Mouse (Mus musculus) spleen, adult 2 months (tissue): ENCODE results near the gene Tex22. TPM values are rescaled to one million over a fixed set of nuclear protein-coding genes. Genes with fewer than 3 reads are reported as not detected.

Source experiments
- DNase-seq, 2 experiments: peaks; one replicate each; pipeline versions ENCODE4 v3.0.0 to v3.0.0-alpha.2; 2012 to 2021; ENCODE audit warnings: low spot score in 2 of 2, low read depth in 1 of 2
- H3K27ac ChIP-seq: fragments of 200-500 bp; 2 replicates; pipeline ENCODE4 v1.5.1; 2012; ENCODE audit warnings: low read length, inconsistent platforms; ENCODE audit not compliant: insufficient read depth
- H3K27me3 ChIP-seq: fragments of 200-500 bp; 2 replicates; pipeline ENCODE4 v1.6.1; 2012; ENCODE audit warnings: mild to moderate bottlenecking, moderate library complexity, low read length, inconsistent platforms; ENCODE audit not compliant: control insufficient read depth, insufficient read depth
- H3K36me3 ChIP-seq: fragments of 200-500 bp; 2 replicates; pipeline ENCODE4 v1.6.1; 2012; ENCODE audit warnings: mild to moderate bottlenecking, low read length, inconsistent platforms; ENCODE audit not compliant: control insufficient read depth, insufficient read depth
- H3K4me1 ChIP-seq: fragments of 200-500 bp; 2 replicates; pipeline ENCODE4 v1.6.1; 2011; ENCODE audit warnings: inconsistent platforms; ENCODE audit not compliant: control insufficient read depth, insufficient read depth, insufficient read length
- H3K4me3 ChIP-seq: fragments of 200-500 bp; 2 replicates; pipeline ENCODE4 v1.5.1; 2011; ENCODE audit warnings: mild to moderate bottlenecking, inconsistent platforms; ENCODE audit not compliant: insufficient read depth, insufficient read length; ENCODE audit errors: extremely low read depth
- CTCF ChIP-seq: fragments of 200-500 bp; IDR thresholded peaks from 2 replicates; pipeline ENCODE4 v1.5.1; 2011; ENCODE audit warnings: mild to moderate bottlenecking, inconsistent platforms; ENCODE audit not compliant: insufficient read depth, insufficient read length, insufficient replicate concordance; ENCODE audit errors: extremely low read depth
- POLR2A ChIP-seq: fragments of 200-500 bp; IDR thresholded peaks from 2 replicates; pipeline ENCODE4 v1.6.1; 2011; ENCODE audit warnings: low read depth, low read length, inconsistent platforms
- WGBS: fragments of 180-500 bp; shearing (Covaris S2); methylation state at CpG from one replicate; pipeline ENCODE4 v1.1.7; 2018; 5-methylcytosine and 5-hydroxymethylcytosine counted together
- polyA plus RNA-seq: library from polyadenylated mRNA; depleted of rRNA; stranded (reverse); fragments of >200 nt; gene quantifications from 2 replicates; pipeline ENCODE4 v1.2.3, GENCODE M21; 2012

The Tex22 gene
- polyA plus RNA-seq, 1 experiment = 0.48 TPM

DNA sequence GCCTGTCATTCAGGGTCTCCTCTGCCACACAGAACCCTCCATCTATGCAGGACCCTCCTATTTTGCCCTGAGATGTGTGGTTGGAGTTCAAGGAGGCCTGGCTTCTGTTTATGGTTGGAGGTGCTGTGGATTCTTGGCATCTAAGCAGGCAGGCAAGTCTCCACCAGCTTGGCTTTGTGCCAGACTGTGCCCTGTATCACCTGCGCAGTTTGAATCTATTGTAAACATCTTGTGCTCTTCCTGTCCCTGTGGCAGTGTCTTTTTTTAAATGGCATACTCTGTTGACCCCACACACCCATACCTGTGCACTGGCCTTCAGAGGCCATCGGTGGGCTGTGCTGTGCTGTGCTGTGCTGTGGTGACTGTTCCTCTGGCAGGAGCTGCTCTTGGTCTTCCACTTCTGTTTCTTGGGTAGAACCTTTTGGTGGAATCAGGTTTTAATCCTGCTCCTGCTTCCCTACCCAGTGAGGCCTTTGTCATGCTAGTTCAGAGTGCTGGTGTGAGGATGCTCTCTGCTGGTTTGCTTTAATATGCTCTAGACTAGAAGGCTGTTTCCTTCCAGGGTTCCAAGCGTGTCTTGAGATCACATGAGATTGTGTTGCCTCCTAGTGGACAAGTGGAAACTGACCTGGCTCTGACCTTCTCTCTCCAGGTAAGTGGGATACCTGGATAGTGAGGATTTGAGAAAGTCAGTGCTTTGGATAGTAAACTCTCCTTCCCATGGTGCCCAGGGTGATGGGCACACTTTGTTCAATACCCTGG is 29.2 kb upstream of the Tex22 start:
- TF ChIP-seq CTCF (no peak), POLR2A (no peak)
- Histone ChIP-seq H3K4me3 (no peak overlapping the region), H3K27me3 (no peaks in the 10 kb centered on the region), H3K4me1 (peaks cover 12% of the 10 kb centered on the region; the same call in 1 of the 2 replicates), H3K36me3 (peaks cover 1% of the 10 kb centered on the region; the same call in 1 of the 2 replicates), H3K27ac (peak overlapping the region; percentile 50)
- WGBS = 72% methylated on average over 3 of the region's 3 CpGs
- peak in 1 of 2 experiments; percentile 30 for DNase-seq

DNA sequence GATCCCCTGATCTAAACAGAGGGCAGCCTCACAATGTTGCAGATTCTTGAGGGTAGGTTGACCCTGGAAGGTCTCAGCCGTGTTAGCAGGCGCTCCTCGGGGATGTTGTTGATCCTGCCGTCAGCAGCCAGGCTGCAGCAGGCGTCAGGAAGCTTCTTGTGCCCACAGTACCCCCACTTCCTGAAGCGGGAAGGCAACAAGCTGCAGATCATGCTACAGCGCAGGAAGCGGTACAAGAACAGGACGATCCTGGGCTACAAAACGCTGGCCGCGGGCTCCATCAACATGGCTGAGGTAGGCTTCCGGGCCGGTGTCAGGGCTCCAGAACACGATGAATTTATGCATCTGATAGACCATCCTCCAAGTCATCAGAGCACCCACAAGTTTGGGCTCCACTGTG is 27.4 kb upstream of the Tex22 start:
- no peak for DNase-seq
- H3K4me3 ChIP-seq = no peak overlapping the region
- peaks cover 13% of the 10 kb centered on the region; the same call in 1 of the 2 replicates for H3K4me1 ChIP-seq
- 17% methylated on average over 15 of the region's 15 CpGs for WGBS
- TF ChIP-seq CTCF (no peak), POLR2A (no peak)
- peaks cover 1% of the 10 kb centered on the region; the same call in 1 of the 2 replicates for H3K36me3 ChIP-seq
- H3K27ac ChIP-seq = peak overlapping the region; percentile 15; the same call in 1 of the 2 replicates
- H3K27me3 ChIP-seq = no peaks in the 10 kb centered on the region

DNA sequence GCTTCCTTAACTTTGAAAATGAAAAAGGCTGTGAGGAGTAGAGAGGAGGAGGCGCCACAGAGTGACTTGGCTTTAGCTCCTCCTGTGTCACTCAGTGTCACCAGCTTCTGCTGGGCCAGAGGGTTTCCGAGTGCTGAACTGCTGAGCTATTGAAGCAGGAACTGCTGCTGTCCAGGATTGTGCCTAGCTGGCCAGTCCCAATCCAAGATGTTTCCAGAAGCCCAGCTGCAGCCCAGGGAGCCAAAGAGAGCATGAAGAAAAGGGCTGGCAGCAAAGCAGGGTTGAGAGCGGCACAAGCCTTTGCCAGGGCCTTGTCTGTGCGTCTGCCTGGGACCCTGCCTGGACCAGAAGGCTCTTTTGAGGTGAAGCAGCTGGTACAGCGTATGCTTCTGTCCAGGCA is 26.2 kb upstream of the Tex22 start:
- peak overlapping the region; percentile 5; the same call in 1 of the 2 replicates for H3K27ac ChIP-seq
- no peak overlapping the region for H3K4me3 ChIP-seq
- H3K36me3 ChIP-seq = peaks cover 4% of the 10 kb centered on the region
- H3K4me1 ChIP-seq = peaks cover 13% of the 10 kb centered on the region; the same call in 1 of the 2 replicates
- no peaks in the 10 kb centered on the region for H3K27me3 ChIP-seq
- WGBS = 92% methylated on average over 5 of the region's 5 CpGs
- no peak for DNase-seq
- TF ChIP-seq CTCF (no peak), POLR2A (no peak)

DNA sequence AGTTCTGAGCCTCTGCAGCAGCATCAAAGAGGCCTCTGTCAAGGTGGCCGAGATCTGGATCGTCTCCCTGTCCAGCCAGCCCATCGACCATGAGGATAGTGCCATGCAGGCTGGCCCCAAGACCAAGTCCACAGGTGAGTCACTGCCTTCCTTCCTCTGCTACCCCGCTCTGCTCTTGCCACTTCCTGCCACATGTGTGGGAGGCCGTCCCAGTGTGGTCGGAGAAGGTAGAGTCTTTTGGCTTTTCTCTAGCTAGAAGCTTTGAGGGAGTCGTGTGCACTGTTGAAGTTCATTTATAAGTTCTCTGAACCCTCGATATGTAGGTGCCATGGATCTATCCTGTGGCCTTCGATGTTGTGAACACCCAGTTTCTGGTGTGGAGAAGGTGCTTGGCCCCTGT is 24.5 kb upstream of the Tex22 start:
- Histone ChIP-seq H3K4me1 (peaks cover 13% of the 10 kb centered on the region; the same call in 1 of the 2 replicates), H3K27me3 (no peaks in the 10 kb centered on the region), H3K27ac (peak overlapping the region; percentile 46), H3K36me3 (peaks cover 4% of the 10 kb centered on the region), H3K4me3 (no peak overlapping the region)
- peak in 1 of 2 experiments; percentile 37 for DNase-seq
- WGBS = 31% methylated on average over 9 of the region's 9 CpGs
- TF ChIP-seq POLR2A (no peak), CTCF (no peak)

DNA sequence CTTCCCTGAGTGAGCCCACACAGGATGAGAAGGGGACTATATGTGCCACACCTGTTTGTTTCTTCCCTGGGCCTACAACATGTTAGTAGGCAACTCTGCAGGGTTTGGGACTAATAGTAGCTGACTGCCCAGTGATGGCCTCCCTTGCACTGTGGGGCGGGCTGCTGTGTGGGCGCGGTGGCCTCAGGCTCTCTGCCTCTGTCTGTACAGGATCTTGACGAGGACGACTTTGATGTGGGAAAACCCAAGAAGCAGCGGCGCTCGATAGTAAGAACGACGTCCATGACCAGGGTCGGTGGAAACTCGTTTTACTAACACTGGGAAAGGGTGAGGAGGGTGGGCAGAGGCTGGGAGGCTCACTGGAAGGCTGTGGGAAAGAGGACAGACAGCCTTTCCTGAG is 23.6 kb upstream of the Tex22 start:
- Histone ChIP-seq H3K36me3 (peaks cover 4% of the 10 kb centered on the region), H3K4me1 (peaks cover 13% of the 10 kb centered on the region; the same call in 1 of the 2 replicates), H3K27ac (peak overlapping the region; percentile 46; the same call in 1 of the 2 replicates), H3K27me3 (no peaks in the 10 kb centered on the region), H3K4me3 (no peak overlapping the region)
- 76% methylated on average over 12 of the region's 12 CpGs for WGBS
- no peak for DNase-seq
- TF ChIP-seq CTCF (no peak), POLR2A (no peak)

DNA sequence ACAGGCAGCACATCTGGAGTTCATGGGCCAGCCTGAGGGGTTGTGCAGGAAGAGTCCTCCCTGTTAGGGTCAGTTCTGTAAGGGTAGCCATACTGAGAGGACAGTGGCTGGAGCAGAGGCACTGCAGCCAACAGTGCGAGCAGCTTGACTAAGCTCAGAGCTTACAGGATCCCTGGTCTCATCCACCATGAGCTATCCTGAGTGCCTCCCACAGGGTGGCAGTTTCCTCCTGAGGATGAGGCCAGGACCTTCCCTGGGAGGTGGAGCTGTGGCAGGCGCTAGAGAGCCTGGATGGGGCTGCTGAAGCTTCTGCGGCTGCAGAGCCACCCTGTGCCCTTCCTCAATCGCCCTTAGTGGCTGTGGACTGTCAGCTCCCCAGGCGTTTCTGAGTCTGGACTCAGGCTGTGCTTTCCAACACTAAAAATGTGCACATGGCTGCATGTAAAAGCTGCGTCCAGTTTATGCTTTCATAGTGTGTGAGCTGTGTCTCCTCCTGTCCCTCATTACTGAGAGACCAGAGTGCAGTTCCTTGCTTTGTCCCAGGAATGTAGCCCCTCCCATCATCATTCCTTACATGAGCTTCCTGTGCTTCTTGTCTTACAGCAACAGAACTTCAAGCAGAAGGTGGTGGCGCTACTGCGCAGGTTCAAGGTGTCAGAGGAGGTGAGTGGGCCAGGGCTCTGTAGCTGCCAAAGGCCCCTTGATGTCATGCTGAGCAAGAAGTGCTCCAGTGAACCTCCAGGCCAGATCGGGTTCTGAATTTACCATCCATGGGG is 22.5 kb upstream of the Tex22 start:
- Histone ChIP-seq H3K27ac (no peak overlapping the region), H3K27me3 (no peaks in the 10 kb centered on the region), H3K4me3 (no peak overlapping the region), H3K4me1 (peaks cover 13% of the 10 kb centered on the region; the same call in 1 of the 2 replicates), H3K36me3 (peaks cover 4% of the 10 kb centered on the region)
- 87% methylated on average over 9 of the region's 9 CpGs for WGBS
- DNase-seq = no peak
- TF ChIP-seq POLR2A = no peak
- no peak for TF ChIP-seq CTCF
